Mouse (Mus musculus) limb, embryonic 14.5 days (tissue): ENCODE measurements around the gene Edf1. TPM values are rescaled to one million over a fixed set of nuclear protein-coding genes. Genes with fewer than 3 reads are reported as not detected.

Experiments
- ATAC-seq: fragments of 200-750 bp; cut with Nextera tagmentation; 2 replicates; pipeline ENCODE4 v1.8.0; 2017; ENCODE audit warnings: low read depth, moderate number of reproducible peaks, moderate TSS enrichment; ENCODE audit not compliant: low FRiP score
- DNase-seq: peaks from one replicate; pipeline ENCODE4 v3.0.0-alpha.2; 2015; ENCODE audit warnings: low spot score
- H3K27ac ChIP-seq: fragments of 300-500 bp; sonication (generic); replicated peaks from 2 replicates; pipeline ENCODE4 v1.5.1; 2014; ENCODE audit warnings: low read depth, mild to moderate bottlenecking, low read length, moderate library complexity, mixed read lengths
- H3K27me3 ChIP-seq: fragments of 300-500 bp; sonication (generic); 2 replicates; pipeline ENCODE4 v1.6.1; 2014; ENCODE audit warnings: low read length, mixed read lengths; ENCODE audit not compliant: control insufficient read depth, insufficient read depth
- H3K36me3 ChIP-seq: fragments of 300-500 bp; sonication (generic); 2 replicates; pipeline ENCODE4 v1.6.1; 2014; ENCODE audit warnings: mild to moderate bottlenecking, low read length, moderate library complexity, mixed read lengths; ENCODE audit not compliant: control insufficient read depth, insufficient read depth
- H3K4me1 ChIP-seq: fragments of 300-500 bp; sonication (generic); 2 replicates; pipeline ENCODE4 v1.6.1; 2014; ENCODE audit warnings: antibody characterized with exemption, low read length, mixed read lengths; ENCODE audit not compliant: control insufficient read depth, insufficient read depth
- H3K4me2 ChIP-seq: fragments of 300-500 bp; sonication (generic); replicated peaks from 2 replicates; pipeline ENCODE4 v1.6.1; 2014; ENCODE audit warnings: low read depth, mild to moderate bottlenecking, low read length, moderate library complexity; ENCODE audit not compliant: severe bottlenecking
- H3K4me3 ChIP-seq: fragments of 300-500 bp; sonication (generic); replicated peaks from 2 replicates; pipeline ENCODE4 v1.5.1; 2014; ENCODE audit warnings: low read length
- H3K9ac ChIP-seq: fragments of 300-500 bp; sonication (generic); 2 replicates; pipeline ENCODE4 v1.6.1; 2014; ENCODE audit warnings: mild to moderate bottlenecking, low read depth, low read length, moderate library complexity; ENCODE audit not compliant: severe bottlenecking
- H3K9me3 ChIP-seq: fragments of 300-500 bp; sonication (generic); 2 replicates; pipeline ENCODE4 v1.6.1; 2016; ENCODE audit warnings: low read length; ENCODE audit not compliant: control insufficient read depth
- POLR2A ChIP-seq: fragments of 200-500 bp; IDR thresholded peaks from 2 replicates; pipeline ENCODE4 v1.8.0; 2012; ENCODE audit warnings: inconsistent platforms, mild to moderate bottlenecking, moderate library complexity, borderline replicate concordance; ENCODE audit not compliant: insufficient read depth, insufficient read length; ENCODE audit errors: extremely low read depth
- WGBS: fragments of 180-500 bp; shearing (Covaris S2); extraction: QIAGEN DNeasy Blood & Tissue Kit; methylation state at CpG from one replicate; pipeline ENCODE4 v1.1.7; 2014; 5-methylcytosine and 5-hydroxymethylcytosine counted together
- polyA plus RNA-seq, 2 experiments: library from polyadenylated mRNA; depleted of rRNA in 1 of 2; stranded (reverse) in 1 of 2; unstranded in 1 of 2; fragments of >200 nt; fragmentation: Nextera tagmentation in 1 of 2; extraction: Ambion mirVana in 1 of 2; gene quantifications; 2 replicates each; pipeline versions ENCODE4 v1.2.1 to v1.2.3; 2012 to 2014

Gene Edf1
- polyA plus RNA-seq, 2 experiments, result 174 to 331 TPM

DNA sequence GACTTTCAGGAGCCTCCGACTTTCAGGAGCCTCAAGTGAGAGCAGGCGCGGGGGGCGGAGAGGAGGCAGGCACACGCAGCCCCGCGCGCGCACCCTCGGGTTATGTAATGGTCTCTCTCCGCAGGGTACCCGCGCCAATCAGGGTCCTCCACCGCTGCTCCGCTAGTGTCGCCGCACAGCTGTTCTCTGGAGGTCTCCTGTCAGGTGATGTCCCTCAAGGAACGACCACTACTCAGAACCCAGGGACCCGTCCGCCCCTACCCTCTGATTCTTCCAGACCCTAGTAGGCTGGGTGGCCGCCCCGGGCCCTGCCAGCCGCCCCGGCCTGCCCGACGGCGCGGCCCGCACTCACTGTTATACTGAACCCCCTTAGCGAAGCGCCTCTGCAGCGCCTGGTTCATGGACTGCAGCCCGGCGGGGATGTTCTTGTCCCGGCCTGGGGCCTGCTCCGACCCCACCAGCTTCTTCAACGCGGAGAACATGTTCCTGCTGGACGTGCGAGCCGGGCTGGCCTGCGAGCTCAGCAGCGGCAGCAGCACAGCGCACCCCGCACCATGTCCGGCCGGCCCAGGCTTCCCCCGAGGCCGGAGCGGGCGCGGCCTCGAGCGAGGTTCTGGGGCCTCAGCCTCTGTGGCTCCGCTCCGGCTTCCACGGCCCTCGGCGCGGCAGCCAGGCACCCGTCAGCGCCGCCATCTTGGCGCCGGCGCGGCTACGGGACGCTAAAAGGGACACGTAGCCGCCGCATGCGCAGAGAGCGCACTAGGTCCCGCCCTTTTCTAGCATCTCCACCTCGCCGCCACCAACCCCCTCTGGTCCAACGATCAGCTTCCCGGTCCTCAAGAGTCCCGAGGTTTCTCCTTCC lies 50.3 kb downstream of the Edf1 start, which contains the start of gene Rabl6:
Rabl6 (minus strand) TSS at position 761 of the 862 bp plus-strand sequence.
- H3K4me2 ChIP-seq, result peak within 1 kb of the TSS; percentile 65
- peak; percentile 96 for TF ChIP-seq POLR2A
- 0% methylated on average over 69 of the region's 80 CpGs for WGBS
- H3K9ac ChIP-seq, result peak within 1 kb of the TSS; percentile 97
- H3K4me1 ChIP-seq, result peaks cover 15% of the 10 kb centered on the region
- peaks cover 7% of the 10 kb centered on the region; the same call in 1 of the 2 replicates for H3K36me3 ChIP-seq
- H3K27ac ChIP-seq, result peak within 1 kb of the TSS; percentile 95
- peak; percentile 92 for ATAC-seq
- H3K9me3 ChIP-seq, result no peaks in the 10 kb centered on the region
- H3K4me3 ChIP-seq, result peak within 1 kb of the TSS; percentile 100
- DNase-seq, result peak; percentile 93
- H3K27me3 ChIP-seq, result no peaks in the 10 kb centered on the region

DNA sequence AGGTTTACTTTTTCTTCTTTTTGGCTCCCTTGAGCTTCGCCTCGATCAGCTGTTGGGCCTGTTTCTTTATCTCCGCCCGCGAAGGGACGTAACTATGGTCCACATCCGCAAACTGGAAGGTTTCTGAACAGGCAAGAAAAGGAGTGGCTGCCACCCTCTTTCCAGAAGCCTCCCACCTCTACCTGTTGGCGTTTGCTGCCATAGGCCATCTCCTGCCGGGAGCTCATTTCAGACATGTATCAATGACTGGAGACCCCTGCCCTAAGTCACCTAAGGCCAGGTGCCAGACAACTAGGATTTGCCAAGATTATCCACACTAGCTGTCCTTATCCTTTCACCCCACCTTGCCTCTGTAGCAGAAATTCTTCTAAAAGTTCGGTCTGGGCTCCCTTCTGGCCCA lies 51.0 kb downstream of the Edf1 start:
- Histone ChIP-seq H3K4me3 (peak overlapping the region; percentile 100), H3K36me3 (0 out of 2 replicates have a peak, but pooled peaks cover 5% of the 10 kb centered on the region), H3K27me3 (no peaks in the 10 kb centered on the region), H3K4me2 (peak overlapping the region; percentile 65), H3K9ac (peak overlapping the region; percentile 97), H3K4me1 (peaks cover 15% of the 10 kb centered on the region), H3K27ac (peak overlapping the region; percentile 95), H3K9me3 (no peaks in the 10 kb centered on the region)
- no peak for TF ChIP-seq POLR2A
- ATAC-seq (peak; percentile 8; the same call in 1 of the 2 replicates), DNase-seq (no peak)
- 58% methylated on average over 10 of the region's 10 CpGs for WGBS

Other genes with a start within 250 kb of the Edf1 start
Only the 30 nearest of the 33 such genes appear.
- 43.6 and 50.6 TPM in 2 replicates for gene Dpp7, start 201.5 kb upstream of the Edf1 start, polyA plus RNA-seq (2012; rRNA removed)
- 24.7 and 25.8 TPM in 2 replicates for gene Dpp7, start 201.5 kb upstream of the Edf1 start, polyA plus RNA-seq (2014; fragmentation: Nextera tagmentation; extraction: Ambion mirVana)
- gene Uap1l1, start 192.2 kb upstream of the Edf1 start, polyA plus RNA-seq (2012; rRNA removed), result 8.2 and 10.7 TPM in 2 replicates
- gene Uap1l1, start 192.2 kb upstream of the Edf1 start, polyA plus RNA-seq (2014; fragmentation: Nextera tagmentation; extraction: Ambion mirVana), result 15.8 and 17.6 TPM in 2 replicates
- gene Sapcd2, start 185.5 kb upstream of the Edf1 start, polyA plus RNA-seq (2012; rRNA removed), result 42.5 and 59.7 TPM in 2 replicates
- gene Sapcd2, start 185.5 kb upstream of the Edf1 start, polyA plus RNA-seq (2014; fragmentation: Nextera tagmentation; extraction: Ambion mirVana), result 33.1 and 35.9 TPM in 2 replicates
- gene Entpd2, start 162.0 kb upstream of the Edf1 start, polyA plus RNA-seq (2012; rRNA removed), result 3.3 and 3.9 TPM in 2 replicates
- gene Entpd2, start 162.0 kb upstream of the Edf1 start, polyA plus RNA-seq (2014; fragmentation: Nextera tagmentation; extraction: Ambion mirVana), result 2.1 and 2.6 TPM in 2 replicates
- gene Npdc1, start 158.5 kb upstream of the Edf1 start, polyA plus RNA-seq (2012; rRNA removed), result 76.2 TPM in 2 replicates
- gene Npdc1, start 158.5 kb upstream of the Edf1 start, polyA plus RNA-seq (2014; fragmentation: Nextera tagmentation; extraction: Ambion mirVana), result 38.9 and 42.9 TPM in 2 replicates
- 0.05 and 0.11 TPM in 2 replicates for gene Fut7, start 134.6 kb upstream of the Edf1 start, polyA plus RNA-seq (2012; rRNA removed)
- not detected in 2 replicates for gene Fut7, start 134.6 kb upstream of the Edf1 start, polyA plus RNA-seq (2014; fragmentation: Nextera tagmentation; extraction: Ambion mirVana)
- gene Abca2, start 129.1 kb upstream of the Edf1 start, polyA plus RNA-seq (2012; rRNA removed), result 15.3 and 17.4 TPM in 2 replicates
- gene Abca2, start 129.1 kb upstream of the Edf1 start, polyA plus RNA-seq (2014; fragmentation: Nextera tagmentation; extraction: Ambion mirVana), result 5.9 and 7.4 TPM in 2 replicates
- gene Clic3, start 101.0 kb upstream of the Edf1 start, polyA plus RNA-seq (2012; rRNA removed), result 7.7 and 10.9 TPM in 2 replicates
- gene Clic3, start 101.0 kb upstream of the Edf1 start, polyA plus RNA-seq (2014; fragmentation: Nextera tagmentation; extraction: Ambion mirVana), result 13.4 and 22.5 TPM in 2 replicates
- gene Paxx, start 96.8 kb upstream of the Edf1 start, polyA plus RNA-seq (2012; rRNA removed), result 65.6 and 71.0 TPM in 2 replicates
- gene Paxx, start 96.8 kb upstream of the Edf1 start, polyA plus RNA-seq (2014; fragmentation: Nextera tagmentation; extraction: Ambion mirVana), result 34.0 and 44.9 TPM in 2 replicates
- gene Ptgds, start 87.8 kb upstream of the Edf1 start, polyA plus RNA-seq (2012; rRNA removed), result 0.87 and 2.4 TPM in 2 replicates
- 4.0 and 4.1 TPM in 2 replicates for gene Ptgds, start 87.8 kb upstream of the Edf1 start, polyA plus RNA-seq (2014; fragmentation: Nextera tagmentation; extraction: Ambion mirVana)
- not detected in 2 replicates for gene Lcn12, start 63.9 kb upstream of the Edf1 start, polyA plus RNA-seq (2012; rRNA removed)
- not detected in 2 replicates for gene Lcn12, start 63.9 kb upstream of the Edf1 start, polyA plus RNA-seq (2014; fragmentation: Nextera tagmentation; extraction: Ambion mirVana)
- 46.2 and 49.2 TPM in 2 replicates for gene Fbxw5, start 57.1 kb upstream of the Edf1 start, polyA plus RNA-seq (2012; rRNA removed)
- gene Fbxw5, start 57.1 kb upstream of the Edf1 start, polyA plus RNA-seq (2014; fragmentation: Nextera tagmentation; extraction: Ambion mirVana), result 70.0 and 76.9 TPM in 2 replicates
- 4.2 and 5.5 TPM in 2 replicates for gene C8g, start 56.1 kb upstream of the Edf1 start, polyA plus RNA-seq (2012; rRNA removed)
- gene C8g, start 56.1 kb upstream of the Edf1 start, polyA plus RNA-seq (2014; fragmentation: Nextera tagmentation; extraction: Ambion mirVana), result 4.4 and 4.6 TPM in 2 replicates
- 18.0 and 18.9 TPM in 2 replicates for gene Traf2, start 10.9 kb upstream of the Edf1 start, polyA plus RNA-seq (2012; rRNA removed)
- 29.2 and 35.6 TPM in 2 replicates for gene Traf2, start 10.9 kb upstream of the Edf1 start, polyA plus RNA-seq (2014; fragmentation: Nextera tagmentation; extraction: Ambion mirVana)
- gene Mamdc4, start 17.0 kb downstream of the Edf1 start, polyA plus RNA-seq (2012; rRNA removed), result 10.9 and 15.0 TPM in 2 replicates
- 1.4 and 1.8 TPM in 2 replicates for gene Mamdc4, start 17.0 kb downstream of the Edf1 start, polyA plus RNA-seq (2014; fragmentation: Nextera tagmentation; extraction: Ambion mirVana)
- 137 and 139 TPM in 2 replicates for gene Phpt1, start 17.4 kb downstream of the Edf1 start, polyA plus RNA-seq (2012; rRNA removed)
- 167 and 176 TPM in 2 replicates for gene Phpt1, start 17.4 kb downstream of the Edf1 start, polyA plus RNA-seq (2014; fragmentation: Nextera tagmentation; extraction: Ambion mirVana)
- gene Ajm1, start 23.9 kb downstream of the Edf1 start, polyA plus RNA-seq (2012; rRNA removed), result 2.5 and 3.5 TPM in 2 replicates
- gene Ajm1, start 23.9 kb downstream of the Edf1 start, polyA plus RNA-seq (2014; fragmentation: Nextera tagmentation; extraction: Ambion mirVana), result 0.18 and 0.19 TPM in 2 replicates
- 99.4 and 110 TPM in 2 replicates for gene Rabl6, start 50.7 kb downstream of the Edf1 start, polyA plus RNA-seq (2012; rRNA removed)
- 74.8 and 80.7 TPM in 2 replicates for gene Rabl6, start 50.7 kb downstream of the Edf1 start, polyA plus RNA-seq (2014; fragmentation: Nextera tagmentation; extraction: Ambion mirVana)
- gene Ccdc183, start 59.8 kb downstream of the Edf1 start, polyA plus RNA-seq (2012; rRNA removed), result 0.03 TPM in 2 replicates
- 0.19 and 0.28 TPM in 2 replicates for gene Ccdc183, start 59.8 kb downstream of the Edf1 start, polyA plus RNA-seq (2014; fragmentation: Nextera tagmentation; extraction: Ambion mirVana)
- gene Tmem141, start 64.2 kb downstream of the Edf1 start, polyA plus RNA-seq (2012; rRNA removed), result 25.6 and 26.8 TPM in 2 replicates
- 30.3 and 31.9 TPM in 2 replicates for gene Tmem141, start 64.2 kb downstream of the Edf1 start, polyA plus RNA-seq (2014; fragmentation: Nextera tagmentation; extraction: Ambion mirVana)
- gene Fcna, start 70.2 kb downstream of the Edf1 start, polyA plus RNA-seq (2012; rRNA removed), result 0.92 and 0.98 TPM in 2 replicates
- gene Fcna, start 70.2 kb downstream of the Edf1 start, polyA plus RNA-seq (2014; fragmentation: Nextera tagmentation; extraction: Ambion mirVana), result 2.0 TPM in 2 replicates
- gene Lcn8, start 95.3 kb downstream of the Edf1 start, polyA plus RNA-seq (2012; rRNA removed), result 0.13 and 0.29 TPM in 2 replicates
- gene Lcn8, start 95.3 kb downstream of the Edf1 start, polyA plus RNA-seq (2014; fragmentation: Nextera tagmentation; extraction: Ambion mirVana), result 0.72 TPM in 1 of 2 replicates, not detected in the other
- 0.26 TPM in 1 of 2 replicates, not detected in the other for gene Lcn5, start 100.1 kb downstream of the Edf1 start, polyA plus RNA-seq (2012; rRNA removed)
- gene Lcn5, start 100.1 kb downstream of the Edf1 start, polyA plus RNA-seq (2014; fragmentation: Nextera tagmentation; extraction: Ambion mirVana), result not detected in 2 replicates
- gene Lcn6, start 118.9 kb downstream of the Edf1 start, polyA plus RNA-seq (2012; rRNA removed), result not detected in 2 replicates
- gene Lcn6, start 118.9 kb downstream of the Edf1 start, polyA plus RNA-seq (2014; fragmentation: Nextera tagmentation; extraction: Ambion mirVana), result not detected in 2 replicates
- not detected in 2 replicates for gene Lcn10, start 124.9 kb downstream of the Edf1 start, polyA plus RNA-seq (2012; rRNA removed)
- not detected in 2 replicates for gene Lcn10, start 124.9 kb downstream of the Edf1 start, polyA plus RNA-seq (2014; fragmentation: Nextera tagmentation; extraction: Ambion mirVana)
- gene Obp2a, start 142.2 kb downstream of the Edf1 start, polyA plus RNA-seq (2012; rRNA removed), result not detected in 2 replicates
- not detected in 2 replicates for gene Obp2a, start 142.2 kb downstream of the Edf1 start, polyA plus RNA-seq (2014; fragmentation: Nextera tagmentation; extraction: Ambion mirVana)
- 66.3 and 75.3 TPM in 2 replicates for gene Bmyc, start 148.9 kb downstream of the Edf1 start, polyA plus RNA-seq (2012; rRNA removed)
- 93.1 and 93.5 TPM in 2 replicates for gene Bmyc, start 148.9 kb downstream of the Edf1 start, polyA plus RNA-seq (2014; fragmentation: Nextera tagmentation; extraction: Ambion mirVana)
- not detected in 2 replicates for gene Obp2b, start 179.2 kb downstream of the Edf1 start, polyA plus RNA-seq (2012; rRNA removed)
- not detected in 2 replicates for gene Obp2b, start 179.2 kb downstream of the Edf1 start, polyA plus RNA-seq (2014; fragmentation: Nextera tagmentation; extraction: Ambion mirVana)
- gene Lcn3, start 207.7 kb downstream of the Edf1 start, polyA plus RNA-seq (2012; rRNA removed), result not detected in 2 replicates
- not detected in 2 replicates for gene Lcn3, start 207.7 kb downstream of the Edf1 start, polyA plus RNA-seq (2014; fragmentation: Nextera tagmentation; extraction: Ambion mirVana)
- not detected in 2 replicates for gene Lcn11, start 219.2 kb downstream of the Edf1 start, polyA plus RNA-seq (2012; rRNA removed)
- not detected in 2 replicates for gene Lcn11, start 219.2 kb downstream of the Edf1 start, polyA plus RNA-seq (2014; fragmentation: Nextera tagmentation; extraction: Ambion mirVana)